Mouse (Mus musculus) stomach, embryonic 15.5 days (tissue): ENCODE measurements around the gene Zdhhc18. TPM values are rescaled to one million over a fixed set of nuclear protein-coding genes. Genes with fewer than 3 reads are reported as not detected.

Source experiments
- ATAC-seq: fragments of 200-750 bp; cut with Nextera tagmentation; 2 replicates; pipeline ENCODE4 v1.8.0; 2017; ENCODE audit warnings: low read depth, moderate number of reproducible peaks, moderate TSS enrichment; ENCODE audit not compliant: insufficient read depth, low FRiP score
- H3K27ac ChIP-seq: fragments of 300-500 bp; sonication (generic); 2 replicates; pipeline ENCODE4 v1.5.1; 2015; ENCODE audit warnings: mild to moderate bottlenecking, inconsistent platforms
- H3K27me3 ChIP-seq: fragments of 300-500 bp; sonication (generic); replicated peaks from 2 replicates; pipeline ENCODE4 v1.6.1; 2015; ENCODE audit warnings: inconsistent platforms
- H3K36me3 ChIP-seq: fragments of 300-500 bp; sonication (generic); 2 replicates; pipeline ENCODE4 v1.6.1; 2015; ENCODE audit warnings: inconsistent platforms
- H3K4me1 ChIP-seq: fragments of 300-500 bp; sonication (generic); 2 replicates; pipeline ENCODE4 v1.6.1; 2015; ENCODE audit warnings: inconsistent platforms
- H3K4me2 ChIP-seq: fragments of 300-500 bp; sonication (generic); 2 replicates; pipeline ENCODE4 v1.6.1; 2015; ENCODE audit warnings: mild to moderate bottlenecking, inconsistent platforms
- H3K4me3 ChIP-seq: fragments of 300-500 bp; sonication (generic); replicated peaks from 2 replicates; pipeline ENCODE4 v1.5.1; 2015; ENCODE audit warnings: inconsistent platforms
- H3K9ac ChIP-seq: fragments of 300-500 bp; sonication (generic); 2 replicates; pipeline ENCODE4 v1.6.1; 2015; ENCODE audit warnings: inconsistent platforms
- H3K9me3 ChIP-seq: fragments of 300-500 bp; sonication (generic); 2 replicates; pipeline ENCODE4 v1.6.1; 2016; ENCODE audit warnings: inconsistent platforms
- WGBS: fragments of 180-500 bp; shearing (Covaris S2); methylation state at CpG from one replicate; pipeline ENCODE4 v1.1.7; 2015; 5-methylcytosine and 5-hydroxymethylcytosine counted together
- polyA plus RNA-seq: library from polyadenylated mRNA; unstranded; fragments of >200 nt; fragmentation: Nextera tagmentation; extraction: Ambion mirVana; gene quantifications from 2 replicates; pipeline ENCODE4 v1.2.1, GENCODE M21; 2015

Zdhhc18 gene
- polyA plus RNA-seq, 1 experiment from 2014 or later: 5.4 TPM

DNA sequence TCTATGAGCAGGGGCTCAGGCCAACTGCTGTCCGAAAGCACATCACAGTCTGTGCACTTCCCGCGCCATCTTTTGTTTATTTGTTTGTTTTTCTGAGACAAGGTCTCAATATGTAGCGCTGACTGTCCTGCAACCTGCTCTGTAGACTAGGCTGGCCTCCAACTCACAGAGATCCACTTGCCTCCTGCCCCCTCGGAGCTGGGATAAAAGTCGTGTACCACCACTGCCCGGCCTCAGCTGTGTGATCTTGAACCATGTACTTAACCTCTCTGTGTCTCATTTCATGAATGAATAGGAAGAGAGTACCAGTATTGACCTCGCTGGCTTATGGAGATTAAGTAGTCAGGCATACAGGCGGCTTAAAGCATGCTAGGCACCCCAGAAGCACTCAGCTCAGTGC is 23.3 kb downstream of the Zdhhc18 start:
- Histone ChIP-seq H3K9ac (no peak overlapping the region), H3K36me3 (peaks cover 8% of the 10 kb centered on the region), H3K9me3 (no peaks in the 10 kb centered on the region), H3K4me2 (no peak overlapping the region), H3K27me3 (no peaks in the 10 kb centered on the region), H3K27ac (no peak overlapping the region), H3K4me3 (no peak overlapping the region), H3K4me1 (peaks cover 10% of the 10 kb centered on the region)
- 82% methylated on average over 9 of the region's 9 CpGs for WGBS
- ATAC-seq: no peak

DNA sequence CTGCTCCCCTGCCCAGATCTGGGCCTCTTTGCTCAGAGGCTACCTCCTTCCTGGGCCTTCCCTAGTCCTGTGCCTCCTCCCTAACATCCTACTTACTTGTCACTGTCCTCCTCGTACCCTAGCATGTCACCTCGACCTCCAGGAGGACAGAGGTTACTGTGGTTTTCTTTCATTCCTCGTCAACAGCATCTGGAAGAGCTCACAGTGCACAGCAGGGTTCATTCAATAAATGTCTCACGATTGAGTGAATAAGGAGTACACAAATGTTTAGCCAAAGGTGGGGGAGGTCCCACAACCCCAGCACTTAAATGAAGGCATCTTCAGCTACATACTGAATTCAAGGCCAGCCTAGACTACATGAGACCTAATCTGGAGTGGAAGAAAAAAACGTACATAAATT is 23.7 kb downstream of the Zdhhc18 start:
- H3K4me1 ChIP-seq: peaks cover 6% of the 10 kb centered on the region; the same call in 1 of the 2 replicates
- H3K9me3 ChIP-seq: no peaks in the 10 kb centered on the region
- no peak overlapping the region for H3K27ac ChIP-seq
- H3K27me3 ChIP-seq: no peaks in the 10 kb centered on the region
- no peak overlapping the region for H3K9ac ChIP-seq
- H3K36me3 ChIP-seq: peaks cover 8% of the 10 kb centered on the region
- WGBS: 62% methylated on average over 5 of the region's 5 CpGs
- H3K4me3 ChIP-seq: no peak overlapping the region
- no peak overlapping the region for H3K4me2 ChIP-seq
- no peak for ATAC-seq

GRCm38 (mm10) chr4:133625621-133626071 is 24.3 kb downstream of the Zdhhc18 start:
- Histone ChIP-seq H3K4me3 (no peak overlapping the region), H3K4me1 (no peaks in the 10 kb centered on the region), H3K9me3 (no peaks in the 10 kb centered on the region), H3K36me3 (peaks cover 8% of the 10 kb centered on the region), H3K9ac (no peak overlapping the region), H3K27ac (peak overlapping the region; percentile 48; the same call in 1 of the 2 replicates), H3K4me2 (no peak overlapping the region), H3K27me3 (no peaks in the 10 kb centered on the region)
- 67% methylated on average over 11 of the region's 11 CpGs for WGBS
- peak; percentile 59; the same call in 1 of the 2 replicates for ATAC-seq

- H3K4me2 ChIP-seq: no peak overlapping the region
- H3K9ac ChIP-seq: no peak overlapping the region
- no peak for ATAC-seq
- no peak overlapping the region for H3K4me3 ChIP-seq
- 88% methylated on average over 7 of the region's 7 CpGs for WGBS
- H3K27ac ChIP-seq: no peak overlapping the region
- H3K9me3 ChIP-seq: no peaks in the 10 kb centered on the region
- H3K36me3 ChIP-seq: peaks cover 8% of the 10 kb centered on the region
- H3K27me3 ChIP-seq: no peaks in the 10 kb centered on the region
- H3K4me1 ChIP-seq: no peaks in the 10 kb centered on the region
These were observed 25.1 kb downstream of the Zdhhc18 start for GRCm38 (mm10) chr4:133624830-133625229.

DNA sequence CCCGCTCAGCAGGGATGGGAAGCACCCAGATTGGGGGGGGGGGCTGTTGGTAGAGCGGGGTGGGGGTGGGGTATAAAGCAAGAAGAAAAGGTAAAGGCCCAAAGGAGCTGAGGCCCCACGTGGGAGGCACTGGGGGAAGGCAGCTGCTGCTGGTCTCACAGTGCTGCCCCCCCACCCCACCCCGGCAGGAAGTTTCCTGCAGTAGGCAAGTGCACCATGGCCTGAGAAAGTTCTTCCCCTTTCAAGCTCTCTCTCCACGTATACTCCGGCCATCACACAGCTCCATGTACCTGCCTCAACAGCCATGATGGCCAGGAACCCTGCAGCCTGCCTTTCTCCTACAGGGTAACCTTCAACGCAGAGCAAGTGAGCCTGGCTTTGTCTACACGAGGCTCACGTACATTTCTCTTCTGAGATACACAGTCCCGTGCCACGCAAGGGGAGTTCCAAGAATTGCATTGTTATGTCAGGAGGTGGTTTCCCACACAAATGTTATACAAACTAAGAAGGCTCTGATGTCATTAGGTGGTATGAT is 27.7 kb downstream of the Zdhhc18 start:
- Histone ChIP-seq H3K4me1 (no peaks in the 10 kb centered on the region), H3K9me3 (no peaks in the 10 kb centered on the region), H3K4me2 (no peak overlapping the region), H3K36me3 (peaks cover 8% of the 10 kb centered on the region), H3K27me3 (no peaks in the 10 kb centered on the region), H3K9ac (no peak overlapping the region), H3K4me3 (no peak overlapping the region), H3K27ac (no peak overlapping the region)
- 77% methylated on average over 10 of the region's 11 CpGs for WGBS
- no peak for ATAC-seq

- H3K9ac ChIP-seq: no peak overlapping the region
- H3K9me3 ChIP-seq: no peaks in the 10 kb centered on the region
- WGBS: 86% methylated on average over 8 of the region's 8 CpGs
- H3K4me2 ChIP-seq: no peak overlapping the region
- H3K4me1 ChIP-seq: no peaks in the 10 kb centered on the region
- no peaks in the 10 kb centered on the region for H3K27me3 ChIP-seq
- peaks cover 8% of the 10 kb centered on the region for H3K36me3 ChIP-seq
- no peak for ATAC-seq
- H3K4me3 ChIP-seq: no peak overlapping the region
- H3K27ac ChIP-seq: no peak overlapping the region
These were observed 29.3 kb downstream of the Zdhhc18 start for GRCm38 (mm10) chr4:133620668-133621067.

DNA sequence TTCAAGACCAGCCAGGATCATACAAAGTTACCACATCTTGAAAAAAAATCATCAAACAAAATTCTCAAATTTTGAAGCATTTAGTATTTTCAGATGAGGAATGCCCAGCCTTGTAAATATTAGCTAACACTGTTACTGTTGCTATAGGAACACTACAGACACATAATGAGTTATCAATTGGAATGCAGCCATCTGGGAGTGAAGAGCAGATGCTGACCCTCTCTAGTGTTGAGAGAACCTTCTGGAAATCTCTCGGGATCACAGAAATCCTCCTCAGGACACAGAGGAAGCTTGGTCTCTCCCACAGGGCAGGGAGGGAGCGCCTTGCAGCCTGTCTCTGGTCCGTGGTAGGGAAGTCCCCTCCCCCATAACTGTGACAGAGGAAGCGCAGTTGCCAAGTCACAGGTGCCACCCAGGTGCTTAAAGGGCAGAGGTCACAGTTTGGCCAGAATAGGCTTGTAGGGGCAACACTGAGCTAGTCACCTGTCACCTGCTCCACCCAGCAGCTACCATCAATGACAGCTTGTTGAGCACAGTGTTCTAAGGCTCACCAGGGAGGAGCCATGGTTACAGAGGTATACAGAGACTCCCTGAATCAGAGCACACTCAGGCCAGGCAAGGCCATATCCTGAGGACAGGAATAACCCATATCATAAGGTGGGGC is 30.3 kb downstream of the Zdhhc18 start:
- WGBS: 57% methylated on average over 4 of the region's 4 CpGs
- no peak overlapping the region for H3K4me2 ChIP-seq
- no peak overlapping the region for H3K4me3 ChIP-seq
- no peaks in the 10 kb centered on the region for H3K27me3 ChIP-seq
- no peaks in the 10 kb centered on the region for H3K4me1 ChIP-seq
- no peak overlapping the region for H3K27ac ChIP-seq
- no peak overlapping the region for H3K9ac ChIP-seq
- no peaks in the 10 kb centered on the region for H3K9me3 ChIP-seq
- ATAC-seq: no peak
- H3K36me3 ChIP-seq: peaks cover 8% of the 10 kb centered on the region

DNA sequence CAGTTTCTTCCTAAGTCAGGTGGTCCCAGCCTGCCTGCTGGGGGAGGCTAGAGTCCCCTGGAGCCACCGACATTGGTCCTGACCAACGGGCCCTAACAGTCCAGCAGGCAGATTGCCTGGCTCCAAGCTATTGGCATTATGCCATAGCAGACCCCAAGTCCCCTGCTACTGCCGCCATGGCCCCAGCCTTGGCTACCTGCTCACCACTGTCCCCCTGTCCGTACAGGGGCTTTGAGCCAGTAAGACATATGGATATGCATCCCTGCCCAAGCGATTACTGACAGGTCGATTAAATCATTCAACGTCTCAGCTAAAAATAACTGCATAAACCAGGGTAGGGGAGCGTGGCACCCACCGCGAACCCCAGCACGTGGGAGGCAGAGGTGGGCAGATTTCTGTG is 32.0 kb downstream of the Zdhhc18 start:
- H3K36me3 ChIP-seq: peaks cover 4% of the 10 kb centered on the region
- H3K9me3 ChIP-seq: no peaks in the 10 kb centered on the region
- no peak overlapping the region for H3K4me2 ChIP-seq
- no peak overlapping the region for H3K27ac ChIP-seq
- no peak overlapping the region for H3K4me3 ChIP-seq
- no peak for ATAC-seq
- 94% methylated on average over 11 of the region's 11 CpGs for WGBS
- H3K4me1 ChIP-seq: no peaks in the 10 kb centered on the region
- H3K27me3 ChIP-seq: no peaks in the 10 kb centered on the region
- H3K9ac ChIP-seq: no peak overlapping the region

GRCm38 (mm10) chr4:133615416-133615815 is 34.5 kb downstream of the Zdhhc18 start:
- no peak for ATAC-seq
- peaks cover 13% of the 10 kb centered on the region for H3K36me3 ChIP-seq
- H3K9ac ChIP-seq: no peak overlapping the region
- WGBS: 83% methylated on average over 10 of the region's 10 CpGs
- H3K4me3 ChIP-seq: no peak overlapping the region
- H3K4me1 ChIP-seq: no peaks in the 10 kb centered on the region
- H3K9me3 ChIP-seq: no peaks in the 10 kb centered on the region
- H3K4me2 ChIP-seq: no peak overlapping the region
- H3K27ac ChIP-seq: no peak overlapping the region
- H3K27me3 ChIP-seq: no peaks in the 10 kb centered on the region

DNA sequence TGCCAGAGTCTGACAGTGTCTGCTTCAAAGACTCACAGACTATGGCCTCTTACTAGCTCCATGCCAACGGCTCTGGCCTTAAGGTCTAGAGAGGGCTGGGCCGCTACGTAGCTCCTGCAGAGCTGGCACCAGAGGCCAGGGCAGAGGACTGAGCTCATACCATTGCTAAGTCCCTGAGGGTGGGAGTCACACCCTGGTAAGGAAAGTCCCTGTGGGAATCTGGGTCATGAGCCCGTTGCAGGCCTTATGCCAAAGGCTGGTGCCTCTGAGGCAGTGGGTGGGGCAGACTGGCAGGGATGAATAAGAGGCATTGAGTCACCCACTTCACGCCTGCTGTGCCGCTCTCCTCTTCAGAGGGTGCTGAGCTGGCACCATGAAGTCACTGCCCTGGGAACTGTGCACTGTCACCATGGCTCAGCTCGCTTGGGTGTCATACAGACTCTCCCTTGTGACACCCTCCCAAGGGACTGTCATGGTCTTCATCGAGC is 35.6 kb downstream of the Zdhhc18 start:
- no peak for ATAC-seq
- WGBS: 83% methylated on average over 8 of the region's 8 CpGs
- Histone ChIP-seq H3K4me2 (no peak overlapping the region), H3K27me3 (no peaks in the 10 kb centered on the region), H3K36me3 (peaks cover 13% of the 10 kb centered on the region), H3K4me1 (no peaks in the 10 kb centered on the region), H3K27ac (no peak overlapping the region), H3K9me3 (no peaks in the 10 kb centered on the region), H3K4me3 (no peak overlapping the region), H3K9ac (no peak overlapping the region)

DNA sequence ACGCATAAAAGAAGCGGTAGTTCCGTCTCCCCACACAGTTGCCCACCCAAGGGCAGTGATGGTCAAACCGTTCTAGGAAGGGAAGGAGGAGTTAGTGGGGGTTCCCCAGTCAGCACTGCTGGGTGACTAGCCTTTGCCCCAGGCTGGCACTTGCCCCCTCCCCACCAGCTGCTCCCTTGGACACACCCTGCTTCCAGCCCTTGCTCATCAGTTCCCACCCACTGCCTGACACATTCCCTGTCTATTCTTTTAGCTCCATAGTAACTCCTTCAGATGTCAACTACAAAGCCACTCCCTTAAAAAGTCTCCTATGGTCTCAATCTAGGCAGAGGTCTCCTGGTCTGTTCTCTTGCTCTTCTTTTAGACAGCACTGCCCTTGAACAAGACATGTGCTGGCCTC is 36.1 kb downstream of the Zdhhc18 start:
- Histone ChIP-seq H3K36me3 (peaks cover 13% of the 10 kb centered on the region), H3K9ac (no peak overlapping the region), H3K4me1 (no peaks in the 10 kb centered on the region), H3K27me3 (no peaks in the 10 kb centered on the region), H3K4me3 (no peak overlapping the region), H3K9me3 (no peaks in the 10 kb centered on the region), H3K27ac (no peak overlapping the region), H3K4me2 (no peak overlapping the region)
- 80% methylated on average over 4 of the region's 4 CpGs for WGBS
- ATAC-seq: no peak

- Histone ChIP-seq H3K4me3 (no peak overlapping the region), H3K27me3 (no peaks in the 10 kb centered on the region), H3K4me2 (no peak overlapping the region), H3K4me1 (no peaks in the 10 kb centered on the region), H3K36me3 (peaks cover 19% of the 10 kb centered on the region), H3K9me3 (no peaks in the 10 kb centered on the region), H3K27ac (no peak overlapping the region), H3K9ac (no peak overlapping the region)
- ATAC-seq: no peak
- 91% methylated on average over 8 of the region's 8 CpGs for WGBS
These were observed 36.9 kb downstream of the Zdhhc18 start for GRCm38 (mm10) chr4:133613026-133613425.
